Mouse (Mus musculus) kidney, adult 2 months (tissue): ENCODE data around the gene Nudcd2.

ENCODE experiments used
- CTCF ChIP-seq: fragments of 200-500 bp; conservative IDR thresholded peaks from 2 replicates; pipeline ENCODE4 v1.5.1; 2011; ENCODE audit warnings: low read depth, mild to moderate bottlenecking, control low read depth, low read length, moderate library complexity, mixed read lengths; ENCODE audit not compliant: insufficient read depth, insufficient read length
- POLR2A ChIP-seq: fragments of 200-500 bp; IDR thresholded peaks from one replicate; pipeline ENCODE4 v1.6.1; 2011; ENCODE audit warnings: low read depth, low read length, control low read depth

DNA sequence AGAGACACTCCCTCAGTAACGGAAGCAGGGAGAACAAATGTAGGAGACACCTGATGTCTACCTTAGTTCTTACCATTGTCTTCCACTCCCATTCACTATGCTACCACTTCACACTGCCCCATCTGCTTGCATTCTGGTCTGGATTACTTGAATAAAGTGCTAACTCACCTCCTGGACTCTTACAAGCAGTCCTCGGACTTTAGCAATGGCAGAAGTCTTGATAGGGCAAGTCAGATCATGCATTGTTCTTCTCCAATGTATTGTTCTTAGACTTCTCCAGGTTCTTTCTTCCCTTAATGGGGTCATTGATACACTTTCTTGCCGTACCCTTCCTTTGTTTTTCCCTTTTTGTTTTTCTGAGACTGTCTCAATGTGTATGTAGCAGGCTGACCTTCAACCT, 3.9 kb downstream of the Nudcd2 start:
- TF ChIP-seq CTCF (no peak), POLR2A (no peak)
